In genomic region chr17:33917656-33918292, GRCm38 (mm10) we compare ENCODE assay signal across 10 mouse cellular contexts. TPM values are rescaled to one million over a fixed set of nuclear protein-coding genes. Genes with fewer than 3 reads are reported as not detected.
DNase-seq lines count a peak whose midpoint lies in the region; ATAC-seq and TF ChIP-seq lines count a peak whose summit lies in the region.
"Had no signal": no experiment of that assay in that cellular context is flagged by ENCODE, and none has a peak within 500 bp of the region (broad histone marks: within the 10 kb centered on the region; RNA-seq: fewer than 3 reads in every experiment).

No protein-coding gene starts in this region.

- no peak overlapping the region for H3K27ac ChIP-seq in hindbrain, embryonic 10.5 days
- H3K27ac ChIP-seq in hindbrain, postnatal 0 days = no peak overlapping the region
- H3K27ac ChIP-seq in neural tube, embryonic 15.5 days (replicated peaks) = no peak overlapping the region

- H3K4me3 ChIP-seq in hindbrain, embryonic 10.5 days = peak overlapping the region; percentile 79
- no peak overlapping the region for H3K4me3 ChIP-seq in hindbrain, postnatal 0 days (ENCODE audit: low read length)
- H3K4me3 ChIP-seq in neural tube, embryonic 15.5 days (replicated peaks) = no peak overlapping the region

- ATAC-seq in hindbrain, postnatal 0 days = no peak
- no peak for ATAC-seq in neural tube, embryonic 15.5 days (ENCODE audit: low FRiP score)

- DNase-seq in adrenal gland, adult 2 months = peak; percentile 26
- no peak for DNase-seq in adrenal gland, postnatal 10 days
- DNase-seq in hindbrain, embryonic 10.5 days (ENCODE audit: low spot score) = no peak
- DNase-seq in hindbrain, postnatal 0 days (ENCODE audit: low spot score) = no peak
- peak; percentile 18 for DNase-seq in thymus, postnatal 14 days
- DNase-seq in thymus, postnatal 10 days (ENCODE audit: low spot score in 2 of 2) = no peak
- no peak for DNase-seq in retina, embryonic 14.5 days (ENCODE audit: low spot score)
- DNase-seq: lung, postnatal 10 days had no signal

- no peak overlapping the region for H3K9ac ChIP-seq in hindbrain, postnatal 0 days (replicated peaks; ENCODE audit: low read length)
- H3K9ac ChIP-seq in neural tube, embryonic 15.5 days (replicated peaks) = no peak overlapping the region

- H3K9me3 ChIP-seq in hindbrain, embryonic 10.5 days = 0 out of 2 replicates have a peak, but pooled peaks cover 2% of the 10 kb centered on the region
- H3K9me3 ChIP-seq in hindbrain, postnatal 0 days (ENCODE audit: low read length) = no peaks in the 10 kb centered on the region
- no peaks in the 10 kb centered on the region for H3K9me3 ChIP-seq in neural tube, embryonic 15.5 days (replicated peaks)

- no peak overlapping the region for H3K4me2 ChIP-seq in hindbrain, postnatal 0 days (ENCODE audit: low read depth, low read length)
- 0 out of 2 replicates have a peak overlapping the region, but pooled peaks have one; percentile 79 for H3K4me2 ChIP-seq in neural tube, embryonic 15.5 days

- TF ChIP-seq CTCF in hindbrain, postnatal 0 days (IDR thresholded peaks at IDR 0.05; ENCODE audit: low read depth) = no peak

- WGBS in hindbrain, embryonic 10.5 days = 85% methylated on average over 18 of the region's 18 CpGs
- 83% methylated on average over 18 of the region's 18 CpGs for WGBS in hindbrain, postnatal 0 days
- 80% methylated on average over 18 of the region's 18 CpGs for WGBS in neural tube, embryonic 15.5 days

- H3K36me3 ChIP-seq in hindbrain, embryonic 10.5 days = peaks cover 45% of the 10 kb centered on the region
- peaks cover 16% of the 10 kb centered on the region; the same call in 1 of the 2 replicates for H3K36me3 ChIP-seq in hindbrain, postnatal 0 days (ENCODE audit: insufficient read depth, low read length)
- peaks cover 29% of the 10 kb centered on the region for H3K36me3 ChIP-seq in neural tube, embryonic 15.5 days

- H3K4me1 ChIP-seq in hindbrain, embryonic 10.5 days (replicated peaks) = peaks cover 70% of the 10 kb centered on the region
- H3K4me1 ChIP-seq in hindbrain, postnatal 0 days (ENCODE audit: insufficient read depth, low read length) = 0 out of 2 replicates have a peak, but pooled peaks cover 5% of the 10 kb centered on the region
- H3K4me1 ChIP-seq in neural tube, embryonic 15.5 days = peaks cover 66% of the 10 kb centered on the region

- H3K27me3 ChIP-seq in hindbrain, embryonic 10.5 days (ENCODE audit: insufficient read depth, poor library complexity, severe bottlenecking) = 0 out of 2 replicates have a peak, but pooled peaks cover 17% of the 10 kb centered on the region
- no peaks in the 10 kb centered on the region for H3K27me3 ChIP-seq in hindbrain, postnatal 0 days (ENCODE audit: insufficient read depth, low read length)
- no peaks in the 10 kb centered on the region for H3K27me3 ChIP-seq in neural tube, embryonic 15.5 days (replicated peaks)

RNA-seq across cellular contexts. Expression of gene Zbtb22, which starts 2.1 kb away (rescaled TPM):
- total RNA-seq in adrenal gland, adult 2 months (2021) = 10 to 100 TPM; 26.1 to 38.3 TPM
- polyA plus RNA-seq in adrenal gland, adult 2 months (2012; rRNA removed) = 52.1 and 57.1 TPM in 2 replicates
- 10 to 100 TPM; 29.2 to 34.3 TPM for total RNA-seq in adrenal gland, postnatal 10 days (2021)
- 23.0 and 24.0 TPM in 2 replicates for polyA plus RNA-seq in hindbrain, embryonic 10.5 days (2016; fragmentation: Nextera tagmentation; extraction: Ambion mirVana)
- 58.5 TPM in 2 replicates for total RNA-seq in hindbrain, postnatal 0 days (2014; rRNA removed)
- polyA plus RNA-seq in hindbrain, postnatal 0 days (2015; fragmentation: Nextera tagmentation; extraction: Ambion mirVana) = 20.8 and 23.0 TPM in 2 replicates
- polyA plus RNA-seq in neural tube, embryonic 15.5 days (2015; fragmentation: Nextera tagmentation; extraction: Ambion mirVana) = 13.7 and 15.8 TPM in 2 replicates

RNA-seq across cellular contexts. Expression of gene Tapbp, which starts 2.1 kb away (rescaled TPM):
- 100 to 1,000 TPM; 151 to 171 TPM for total RNA-seq in adrenal gland, adult 2 months (2021)
- polyA plus RNA-seq in adrenal gland, adult 2 months (2012; rRNA removed) = 244 and 245 TPM in 2 replicates
- 100 to 1,000 TPM; 131 to 150 TPM for total RNA-seq in adrenal gland, postnatal 10 days (2021)
- polyA plus RNA-seq in hindbrain, embryonic 10.5 days (2016; fragmentation: Nextera tagmentation; extraction: Ambion mirVana) = 14.5 and 17.2 TPM in 2 replicates
- 41.5 and 61.8 TPM in 2 replicates for total RNA-seq in hindbrain, postnatal 0 days (2014; rRNA removed)
- polyA plus RNA-seq in hindbrain, postnatal 0 days (2015; fragmentation: Nextera tagmentation; extraction: Ambion mirVana) = 39.1 and 40.2 TPM in 2 replicates
- 35.3 and 51.3 TPM in 2 replicates for polyA plus RNA-seq in neural tube, embryonic 15.5 days (2015; fragmentation: Nextera tagmentation; extraction: Ambion mirVana)

RNA-seq across cellular contexts. Expression of gene Daxx, which starts 8.6 kb away (rescaled TPM):
- 10 to 100 TPM; 29.0 to 30.3 TPM for total RNA-seq in adrenal gland, adult 2 months (2021)
- 54.7 and 65.7 TPM in 2 replicates for polyA plus RNA-seq in adrenal gland, adult 2 months (2012; rRNA removed)
- 10 to 100 TPM; 25.4 to 26.3 TPM for total RNA-seq in adrenal gland, postnatal 10 days (2021)
- 73.1 and 82.8 TPM in 2 replicates for polyA plus RNA-seq in hindbrain, embryonic 10.5 days (2016; fragmentation: Nextera tagmentation; extraction: Ambion mirVana)
- 52.1 and 58.4 TPM in 2 replicates for total RNA-seq in hindbrain, postnatal 0 days (2014; rRNA removed)
- 39.0 and 41.9 TPM in 2 replicates for polyA plus RNA-seq in hindbrain, postnatal 0 days (2015; fragmentation: Nextera tagmentation; extraction: Ambion mirVana)
- polyA plus RNA-seq in neural tube, embryonic 15.5 days (2015; fragmentation: Nextera tagmentation; extraction: Ambion mirVana) = 50.7 and 58.5 TPM in 2 replicates

RNA-seq across cellular contexts. Expression of gene Rgl2, which starts 11.6 kb away (rescaled TPM):
- 10 to 100 TPM; 44.2 to 44.4 TPM for total RNA-seq in adrenal gland, adult 2 months (2021)
- 237 and 298 TPM in 2 replicates for polyA plus RNA-seq in adrenal gland, adult 2 months (2012; rRNA removed)
- 10 to 100 TPM; 57.1 to 76.3 TPM for total RNA-seq in adrenal gland, postnatal 10 days (2021)
- polyA plus RNA-seq in hindbrain, embryonic 10.5 days (2016; fragmentation: Nextera tagmentation; extraction: Ambion mirVana) = 45.2 and 55.7 TPM in 2 replicates
- total RNA-seq in hindbrain, postnatal 0 days (2014; rRNA removed) = 91.4 and 116 TPM in 2 replicates
- 36.1 and 36.8 TPM in 2 replicates for polyA plus RNA-seq in hindbrain, postnatal 0 days (2015; fragmentation: Nextera tagmentation; extraction: Ambion mirVana)
- polyA plus RNA-seq in neural tube, embryonic 15.5 days (2015; fragmentation: Nextera tagmentation; extraction: Ambion mirVana) = 56.8 and 58.8 TPM in 2 replicates

RNA-seq across cellular contexts. Expression of gene Platr17, which starts 12.8 kb away (rescaled TPM):
- not detected for total RNA-seq in adrenal gland, adult 2 months (2021)
- not detected in 2 replicates for polyA plus RNA-seq in adrenal gland, adult 2 months (2012; rRNA removed)
- total RNA-seq in adrenal gland, postnatal 10 days (2021) = not detected
- 0.34 and 0.41 TPM in 2 replicates for polyA plus RNA-seq in hindbrain, embryonic 10.5 days (2016; fragmentation: Nextera tagmentation; extraction: Ambion mirVana)
- total RNA-seq in hindbrain, postnatal 0 days (2014; rRNA removed) = 1.3 TPM in 1 of 2 replicates, not detected in the other
- polyA plus RNA-seq in hindbrain, postnatal 0 days (2015; fragmentation: Nextera tagmentation; extraction: Ambion mirVana) = 0.88 and 1.2 TPM in 2 replicates
- 0.93 and 1.2 TPM in 2 replicates for polyA plus RNA-seq in neural tube, embryonic 15.5 days (2015; fragmentation: Nextera tagmentation; extraction: Ambion mirVana)
- total RNA-seq: gastrocnemius, postnatal 36 days had no signal

Comparison
In these comparisons a context has a peak if more than half of its experiments do, and no peak if none do; other contexts are left out.
1. DNase-seq: peak in adrenal gland, adult 2 months (single experiment) and thymus, postnatal 14 days (single experiment); none in adrenal gland, postnatal 10 days (single experiment), hindbrain, embryonic 10.5 days (single experiment), hindbrain, postnatal 0 days (single experiment), thymus, postnatal 10 days (0 of 2) and retina, embryonic 14.5 days (single experiment).